In genomic region chr15:100265586-100266325, GRCm38 (mm10) we compare ENCODE assay signal across 20 mouse cellular contexts. TPM values are rescaled to one million over a fixed set of nuclear protein-coding genes. Genes with fewer than 3 reads are reported as not detected.
DNase-seq lines count a peak whose midpoint lies in the region.
"Had no signal": no experiment of that assay in that cellular context is flagged by ENCODE, and none has a peak within 500 bp of the region (broad histone marks: within the 10 kb centered on the region; RNA-seq: fewer than 3 reads in every experiment).

No protein-coding gene starts in this region.

- peak; percentile 40 for DNase-seq in CD4-positive helper T cell, adult 2 months (ENCODE audit: low read depth, low spot score)
- DNase-seq in Muller cell, postnatal 12 days (ENCODE audit: inconsistent ontology term): peak; percentile 63
- peak; percentile 23 for DNase-seq in T-cell, adult 2 months (ENCODE audit: low spot score)
- DNase-seq in left cerebral cortex, adult 11 months (ENCODE audit: low spot score): no peak
- DNase-seq in left cerebral cortex, adult 8-10 months (ENCODE audit: low spot score in 2 of 2): no peak
- no peak for DNase-seq in layer of hippocampus, adult 18-20 months (ENCODE audit: low spot score in 2 of 2)
- DNase-seq: adrenal gland, adult 8-10 months; adrenal gland, postnatal 25 days; cerebellum, adult 11-12 months; cerebellum, adult 9-10 months; cerebellum, postnatal 14 days; gastrocnemius, postnatal 10 days; gastrocnemius, postnatal 36 days; heart, postnatal 10 days; heart, postnatal 36 days had no signal

RNA-seq across cellular contexts. Expression of gene Tmprss12, which starts 14.9 kb away (rescaled TPM):
- not detected for total RNA-seq in left cerebral cortex, adult 8-10 months (2022)
- not detected for total RNA-seq in layer of hippocampus, adult 18-20 months (2021)
- total RNA-seq: adrenal gland, adult 8-10 months; adrenal gland, postnatal 25 days; CH12.LX; gastrocnemius, adult 18-20 months; gastrocnemius, postnatal 10 days; gastrocnemius, postnatal 36 days; granulocyte monocyte progenitor cell, adult 5-6 weeks; heart, adult 8-10 months; heart, postnatal 10 days; heart, postnatal 36 days; MEL had no signal

RNA-seq across cellular contexts. Expression of gene Atf1, which starts 38.1 kb away (rescaled TPM):
- 10 to 100 TPM; 20.6 to 27.1 (median 26.2) TPM for total RNA-seq in left cerebral cortex, adult 8-10 months (2022)
- total RNA-seq in layer of hippocampus, adult 18-20 months (2021): 10 to 100 TPM; 20.3 to 23.4 TPM

RNA-seq across cellular contexts. Expression of gene Mettl7a1, which starts 38.2 kb away (rescaled TPM):
- total RNA-seq in left cerebral cortex, adult 8-10 months (2022): 10 to 100 TPM; 26.4 to 33.2 (median 32.4) TPM
- 10 to 100 TPM; 45.8 to 48.5 TPM for total RNA-seq in layer of hippocampus, adult 18-20 months (2021)

Comparison
In these comparisons a context has a peak if more than half of its experiments do, and no peak if none do; other contexts are left out.
1. DNase-seq: peak in CD4-positive helper T cell, adult 2 months (single experiment), Muller cell, postnatal 12 days (single experiment) and T-cell, adult 2 months (single experiment); none in left cerebral cortex, adult 11 months (single experiment), left cerebral cortex, adult 8-10 months (0 of 2) and layer of hippocampus, adult 18-20 months (0 of 2).